Mouse (Mus musculus) hematopoietic multipotent progenitor cell, adult 10-12 weeks (in vitro differentiated cells): ENCODE data around the gene Oasl2. TPM values are rescaled to one million over a fixed set of nuclear protein-coding genes. Genes with fewer than 3 reads are reported as not detected.

Experiments used
- polyA plus RNA-seq: library from polyadenylated mRNA; stranded (reverse); fragments of >175 nt; gene quantifications from 2 replicates; pipeline ENCODE4 v1.2.3, GENCODE M21; 2012; ENCODE audit warnings: low replicate concordance

Oasl2 gene
- polyA plus RNA-seq: 0.67 and 0.83 TPM in 2 replicates

DNA sequence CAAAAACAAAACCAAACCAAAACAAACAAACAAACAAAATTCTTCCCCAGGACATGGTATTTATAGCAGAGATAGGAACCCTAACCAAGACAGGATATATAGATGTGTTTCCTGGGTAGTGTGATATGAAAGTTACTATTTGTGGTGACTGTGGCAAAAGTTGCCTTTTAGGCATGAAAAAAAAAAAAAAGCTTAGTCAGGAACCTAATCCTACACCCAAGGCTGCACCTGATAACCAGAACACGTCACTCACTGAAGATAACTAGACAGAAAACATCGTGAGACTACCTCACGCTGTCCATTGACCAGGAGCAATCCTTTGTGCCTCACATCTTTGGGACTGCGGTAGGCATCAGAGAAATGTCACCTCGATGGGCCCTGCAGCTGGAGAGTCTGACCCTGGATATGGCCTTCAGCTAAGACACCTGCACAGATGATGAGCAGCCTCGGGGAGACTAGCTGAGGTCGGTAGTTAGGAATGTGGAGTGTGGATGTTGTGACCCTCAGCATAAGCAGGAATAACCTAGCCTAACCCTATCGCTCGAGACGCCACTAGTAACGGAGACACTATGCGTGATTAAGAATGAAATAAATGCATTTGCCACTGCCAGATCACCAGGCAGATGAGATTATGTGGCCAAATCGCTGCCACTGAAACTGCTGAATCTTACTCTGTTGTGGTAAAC lies at the start of gene Oasl2:
Gene Oasl2 (plus strand): TSS at position 249 of the 686 bp plus-strand sequence.

GRCm38 (mm10) chr5:114853364-114853763 lies 43.4 kb upstream of the Oasl2 start, which contains the start of gene 4930519G04Rik:
TSS of gene 4930519G04Rik (plus strand) at chr5:114853664.

GRCm38 (mm10) chr5:114858582-114858981 lies 38.2 kb upstream of the Oasl2 start, which contains the start of gene Gm9936:
TSS of gene Gm9936 (minus strand) at chr5:114858682.

DNA sequence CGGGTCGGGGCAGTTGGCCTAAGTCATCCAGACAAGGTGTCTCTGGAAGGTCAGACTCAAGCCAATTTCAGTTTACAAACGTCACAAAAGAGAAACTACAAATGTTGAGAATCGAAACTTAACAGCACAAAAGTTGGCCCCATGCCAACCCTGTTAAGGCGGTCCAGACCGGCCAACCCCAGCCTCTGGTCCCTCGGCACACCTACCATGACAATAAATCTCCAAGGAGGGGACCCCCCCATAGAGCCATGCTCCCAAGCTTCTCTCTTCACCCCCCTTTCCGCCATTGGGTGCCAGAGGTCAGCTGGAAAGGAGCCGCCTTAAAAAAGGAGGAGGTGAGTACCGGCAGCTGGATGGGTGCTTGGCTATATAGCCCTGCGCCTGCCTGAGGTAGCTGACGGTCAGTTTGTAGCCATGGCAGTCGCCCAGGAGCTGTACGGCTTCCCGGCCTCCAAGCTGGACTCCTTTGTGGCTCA lies 26.3 kb downstream of the Oasl2 start, which contains the start of gene Oasl1:
Gene Oasl1 (plus strand): TSS at position 243 of the 476 bp plus-strand sequence.

DNA sequence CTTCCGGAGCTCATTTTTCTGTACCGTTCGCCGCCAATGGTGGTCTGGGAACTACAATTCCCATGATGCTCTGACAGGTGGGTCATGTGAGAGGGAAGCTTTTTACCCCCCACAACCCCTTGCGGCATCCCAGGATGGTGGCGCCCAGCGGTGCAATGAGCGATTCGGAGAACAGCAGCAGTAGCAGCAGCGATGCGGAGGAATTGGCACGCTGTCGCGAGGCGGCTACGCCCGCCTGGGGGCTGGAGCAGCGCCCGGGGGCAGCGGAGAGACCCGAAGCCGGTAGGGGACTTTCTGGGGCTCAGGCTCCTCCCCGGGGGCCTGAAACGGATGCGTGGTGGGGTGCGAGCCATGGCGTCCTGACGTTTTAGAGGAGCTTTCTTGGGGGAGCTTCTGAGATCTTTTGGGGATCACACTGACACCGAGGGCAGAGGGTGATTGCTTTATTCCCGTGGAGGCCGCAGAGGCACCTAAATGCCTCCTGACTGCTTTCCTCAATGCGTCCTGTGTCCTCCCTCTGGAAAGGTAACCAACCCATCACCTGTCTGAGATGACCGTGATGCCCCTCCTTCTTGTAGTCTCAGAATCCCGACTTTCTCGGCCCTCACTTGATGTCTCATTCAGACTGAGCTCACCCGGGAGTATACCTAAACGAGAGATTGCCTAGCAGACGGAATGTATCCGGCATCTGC lies 45.5 kb downstream of the Oasl2 start, which contains the start of gene 2210016L21Rik:
Gene 2210016L21Rik (plus strand): TSS at position 85 of the 692 bp plus-strand sequence.

Other genes starting within 250 kb of the Oasl2 start
- 1.7 and 2.4 TPM in 2 replicates for gene Trpv4, start 238.5 kb upstream of the Oasl2 start, polyA plus RNA-seq
- gene Gltp, start 206.0 kb upstream of the Oasl2 start, polyA plus RNA-seq: 130 and 165 TPM in 2 replicates
- gene Tchp, start 189.2 kb upstream of the Oasl2 start, polyA plus RNA-seq: 17.4 and 36.8 TPM in 2 replicates
- gene Ankrd13a, start 122.3 kb upstream of the Oasl2 start, polyA plus RNA-seq: 305 and 353 TPM in 2 replicates
- 211 and 265 TPM in 2 replicates for gene Git2, start 121.4 kb upstream of the Oasl2 start, polyA plus RNA-seq
- 83.2 and 99.6 TPM in 2 replicates for gene 1500011B03Rik, start 73.5 kb upstream of the Oasl2 start, polyA plus RNA-seq
- gene 4930519G04Rik, start 43.3 kb upstream of the Oasl2 start, polyA plus RNA-seq: not detected in 2 replicates
- gene Gm9936, start 38.3 kb upstream of the Oasl2 start, polyA plus RNA-seq: not detected in 2 replicates
- 23.9 and 25.0 TPM in 2 replicates for gene Oasl1, start 26.3 kb downstream of the Oasl2 start, polyA plus RNA-seq
- 39.5 and 52.5 TPM in 2 replicates for gene 2210016L21Rik, start 45.2 kb downstream of the Oasl2 start, polyA plus RNA-seq
- gene Hnf1a, start 74.2 kb downstream of the Oasl2 start, polyA plus RNA-seq: 0.14 TPM in 1 of 2 replicates, not detected in the other
- 21.8 and 40.6 TPM in 2 replicates for gene Sppl3, start 114.2 kb downstream of the Oasl2 start, polyA plus RNA-seq
- not detected in 2 replicates for gene Gm10401, start 201.4 kb downstream of the Oasl2 start, polyA plus RNA-seq
- 24.4 and 28.9 TPM in 2 replicates for gene Acads, start 222.4 kb downstream of the Oasl2 start, polyA plus RNA-seq
- gene Unc119b, start 238.0 kb downstream of the Oasl2 start, polyA plus RNA-seq: 82.2 and 147 TPM in 2 replicates